Mouse (Mus musculus): ENCODE results near the gene Setd5. TPM values are rescaled to one million over a fixed set of nuclear protein-coding genes. Genes with fewer than 3 reads are reported as not detected.

Gene Setd5
- total and polyA plus RNA-seq, 3 experiments: 24.3 to 96.9 (median 72.0) TPM

- DNase-seq: no peak
These were observed 22.5 kb upstream of the Setd5 start for GRCm38 (mm10) chr6:113054552-113055107.

GRCm38 (mm10) chr6:113060892-113061563 lies 16.1 kb upstream of the Setd5 start:
- DNase-seq: no peak

- peak; percentile 47 for DNase-seq
These were observed 14.9 kb upstream of the Setd5 start for GRCm38 (mm10) chr6:113062253-113062652.

GRCm38 (mm10) chr6:113063363-113063762 lies 13.8 kb upstream of the Setd5 start:
- DNase-seq: no peak

- no peak for DNase-seq
These were observed 12.0 kb upstream of the Setd5 start for GRCm38 (mm10) chr6:113065186-113065585.

GRCm38 (mm10) chr6:113069154-113069553 lies 8.0 kb upstream of the Setd5 start:
- no peak for DNase-seq

GRCm38 (mm10) chr6:113075261-113075660 lies 1.9 kb upstream of the Setd5 start:
- peak; percentile 25 for DNase-seq

GRCm38 (mm10) chr6:113076012-113076685 lies 1.0 kb upstream of the Setd5 start:
- DNase-seq: peak; percentile 98

GRCm38 (mm10) chr6:113077569-113078030 lies 435 bp downstream of the Setd5 start:
- no peak for DNase-seq

- peak; percentile 64 for DNase-seq
These were observed 1.0 kb downstream of the Setd5 start for GRCm38 (mm10) chr6:113078031-113078721.

GRCm38 (mm10) chr6:113079492-113079891 lies 2.3 kb downstream of the Setd5 start:
- peak; percentile 59 for DNase-seq

GRCm38 (mm10) chr6:113082229-113082628 lies 5.1 kb downstream of the Setd5 start:
- DNase-seq: no peak

GRCm38 (mm10) chr6:113084590-113084989 lies 7.4 kb downstream of the Setd5 start:
- DNase-seq: no peak

- no peak for DNase-seq
These were observed 16.0 kb downstream of the Setd5 start for GRCm38 (mm10) chr6:113093206-113093605.

- no peak for DNase-seq
These were observed 18.4 kb downstream of the Setd5 start for GRCm38 (mm10) chr6:113095547-113095946.

- DNase-seq: peak; percentile 76
These were observed 20.5 kb downstream of the Setd5 start for GRCm38 (mm10) chr6:113097662-113098061.

GRCm38 (mm10) chr6:113099640-113100289 lies 22.6 kb downstream of the Setd5 start:
- DNase-seq: peak; percentile 94

GRCm38 (mm10) chr6:113102541-113102940 lies 25.4 kb downstream of the Setd5 start:
- no peak for DNase-seq

- peak; percentile 74 for DNase-seq
These were observed 26.6 kb downstream of the Setd5 start for GRCm38 (mm10) chr6:113103765-113104164.

GRCm38 (mm10) chr6:113109378-113109777 lies 32.2 kb downstream of the Setd5 start:
- DNase-seq: peak; percentile 21

- peak; percentile 54 for DNase-seq
These were observed 32.8 kb downstream of the Setd5 start for GRCm38 (mm10) chr6:113109956-113110355.

- peak; percentile 21 for DNase-seq
These were observed 43.6 kb downstream of the Setd5 start for GRCm38 (mm10) chr6:113120806-113121205.

Data from adrenal gland, adult 2 months (tissue).